Mouse (Mus musculus) lung, adult 18-20 months (tissue): ENCODE data around the gene Cdcp1.

ENCODE experiments used
- DNase-seq, 2 experiments: peaks; one replicate each; pipeline ENCODE4 v3.0.0; 2022; ENCODE audit warnings: mixed read lengths in 2 of 2

Gene Cdcp1

DNA sequence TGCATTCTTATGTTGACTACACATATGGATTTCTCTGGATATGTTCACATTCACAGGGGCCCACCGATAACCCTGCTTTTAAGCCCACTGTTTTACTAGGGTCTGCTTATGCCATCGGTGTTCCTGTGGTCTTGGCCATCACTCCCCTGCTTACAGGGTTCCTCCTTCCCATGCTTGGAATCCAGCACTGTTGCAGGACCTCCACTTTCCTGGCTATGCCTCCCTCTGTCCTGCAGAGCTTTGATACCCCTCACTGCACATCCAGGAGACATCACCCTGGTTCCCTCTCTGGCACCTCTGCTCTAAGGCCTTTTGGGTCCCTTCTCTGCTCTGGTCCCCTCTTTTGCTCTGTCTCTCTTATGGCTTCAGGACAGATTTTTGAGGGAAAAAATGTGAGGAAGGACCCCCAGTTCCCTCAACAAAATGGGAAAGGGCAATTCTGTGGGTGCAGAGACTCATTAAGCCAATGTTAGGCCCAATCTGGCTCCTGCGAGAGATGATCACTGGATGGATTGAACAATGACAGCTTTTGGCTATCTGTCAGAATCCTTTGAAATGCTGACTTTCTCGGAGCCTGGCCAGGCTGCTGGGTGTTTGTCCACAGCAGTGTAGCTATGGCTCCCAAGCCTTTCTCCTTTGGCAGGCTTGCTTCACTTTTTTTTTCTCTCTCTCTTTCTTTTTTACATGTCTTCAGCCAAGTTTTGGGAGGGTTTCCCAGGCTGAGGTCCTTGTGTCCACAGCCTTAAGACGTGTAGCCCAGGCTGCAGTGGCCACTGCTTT lies 65.4 kb downstream of the Cdcp1 start, which contains the start of gene Clec3b:
TSS of gene Clec3b (plus strand) at position 706 of the 780 bp plus-strand sequence.
- DNase-seq = peak; percentile 46

DNA sequence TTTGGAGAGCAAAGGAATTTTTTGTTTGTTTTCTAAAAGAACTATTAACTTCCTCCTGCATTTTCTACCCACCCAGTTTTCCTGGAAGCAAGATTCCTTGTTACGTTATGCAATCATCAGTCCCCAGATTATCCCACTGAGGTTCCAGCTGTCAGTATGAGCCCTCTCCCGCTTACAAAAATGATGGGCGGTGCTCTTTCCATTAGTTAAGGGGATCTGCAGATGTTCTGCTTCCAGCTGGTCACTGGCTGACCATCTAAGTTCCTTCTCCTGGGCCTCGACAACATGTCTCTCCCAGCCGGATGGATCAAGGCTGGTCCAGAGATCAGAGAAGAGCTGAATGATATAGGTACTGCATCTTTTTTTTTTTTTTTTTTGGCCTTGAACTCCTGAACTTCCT lies 67.4 kb downstream of the Cdcp1 start:
- DNase-seq = peak; percentile 28 to 40

DNA sequence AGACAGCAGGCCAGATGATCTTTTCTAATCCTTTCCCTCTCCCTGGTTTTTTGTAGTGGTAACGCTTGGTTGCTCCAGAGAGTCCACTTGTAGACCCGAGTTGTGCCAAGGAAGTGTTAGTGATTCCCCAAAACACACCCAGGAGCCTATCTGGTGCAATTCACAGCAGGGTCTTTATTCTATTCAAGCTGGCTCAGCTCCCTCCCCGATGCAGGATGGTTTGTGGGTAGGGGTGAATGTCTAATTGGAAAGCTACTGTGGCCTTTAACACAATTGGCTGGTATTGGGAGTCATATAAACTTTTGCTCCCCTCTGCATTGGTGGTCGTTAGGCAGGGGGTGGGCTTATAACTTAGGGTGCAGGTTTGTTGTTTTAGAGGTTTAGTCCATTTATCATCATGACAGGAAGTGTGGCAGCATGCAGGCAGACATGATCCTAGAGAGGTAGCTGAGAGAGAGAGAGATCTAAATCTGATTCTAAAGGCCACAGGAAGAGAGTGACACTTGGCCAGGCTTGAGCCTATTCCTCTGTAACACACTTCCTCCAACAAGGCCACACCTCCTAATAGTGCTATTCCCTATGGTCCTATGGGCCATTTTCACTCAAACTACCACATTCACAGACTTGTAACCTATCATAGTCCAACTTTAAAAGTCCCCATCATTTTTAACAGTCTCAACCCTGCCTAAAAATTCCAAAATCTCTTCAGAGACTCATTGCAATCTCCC lies 75.8 kb downstream of the Cdcp1 start:
- no peak for DNase-seq

DNA sequence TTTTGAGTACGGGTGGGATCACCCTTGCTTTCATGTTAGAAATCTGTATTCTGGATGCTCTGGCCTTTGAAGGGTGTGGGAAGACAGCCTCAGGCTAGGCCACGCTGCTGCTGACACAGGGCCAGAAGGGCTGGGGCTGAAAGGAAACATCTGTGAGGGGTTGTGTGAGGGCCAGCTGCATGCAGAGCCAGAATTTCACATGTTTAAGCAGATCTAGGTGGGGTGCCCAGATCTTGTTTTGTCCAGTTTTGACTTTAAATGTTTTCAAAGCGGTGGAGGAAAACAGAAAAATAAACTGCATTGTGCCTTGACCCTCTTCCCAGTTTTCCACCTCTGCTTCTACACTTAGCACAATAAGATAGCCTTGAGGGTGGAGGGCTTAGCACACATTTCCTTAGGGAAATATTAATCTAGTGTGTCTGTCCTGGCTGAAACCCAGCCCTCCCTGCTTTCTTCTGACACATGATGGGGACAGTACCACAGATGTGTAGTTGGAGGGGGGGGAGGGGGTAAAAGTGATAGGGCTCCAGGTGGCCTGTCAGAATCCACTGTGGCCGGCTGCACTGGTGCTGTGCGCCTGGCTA lies 76.9 kb downstream of the Cdcp1 start:
- DNase-seq = peak; percentile 62 to 69

DNA sequence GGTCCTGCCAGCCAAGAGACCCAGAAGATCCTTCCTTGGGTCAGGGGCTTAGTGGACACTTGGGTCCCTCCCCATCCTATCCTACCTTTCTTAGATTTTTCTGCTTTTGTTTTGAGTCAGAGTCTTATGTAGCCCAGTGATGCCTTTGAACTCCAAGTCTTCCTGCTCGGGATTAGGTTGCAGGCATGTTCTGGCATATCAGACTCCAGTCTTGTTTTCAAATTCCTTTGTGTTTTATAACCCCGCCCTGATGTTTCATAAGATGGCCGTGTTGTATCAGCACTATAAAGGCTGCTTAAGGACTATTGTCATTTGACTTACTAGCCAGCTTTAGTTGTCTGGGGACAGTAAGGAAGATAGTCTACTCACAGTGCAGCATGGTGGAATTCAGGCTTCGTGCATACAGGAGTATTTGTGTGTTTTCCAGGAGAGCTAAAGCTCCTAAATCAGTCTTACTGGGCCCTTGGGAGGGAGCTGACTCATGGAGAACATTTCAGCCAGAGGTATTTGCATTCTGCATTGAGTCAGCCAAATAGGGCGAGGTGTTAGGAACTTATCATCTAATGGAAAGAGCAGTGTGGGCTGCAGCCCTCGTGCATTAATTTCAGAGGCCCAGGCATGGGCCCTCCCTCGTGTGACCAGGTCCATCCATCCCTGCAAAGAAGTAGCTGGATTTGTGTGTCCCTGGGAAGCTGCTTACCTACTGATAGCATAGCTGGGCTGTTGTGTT lies 78.7 kb downstream of the Cdcp1 start:
- no peak for DNase-seq

DNA sequence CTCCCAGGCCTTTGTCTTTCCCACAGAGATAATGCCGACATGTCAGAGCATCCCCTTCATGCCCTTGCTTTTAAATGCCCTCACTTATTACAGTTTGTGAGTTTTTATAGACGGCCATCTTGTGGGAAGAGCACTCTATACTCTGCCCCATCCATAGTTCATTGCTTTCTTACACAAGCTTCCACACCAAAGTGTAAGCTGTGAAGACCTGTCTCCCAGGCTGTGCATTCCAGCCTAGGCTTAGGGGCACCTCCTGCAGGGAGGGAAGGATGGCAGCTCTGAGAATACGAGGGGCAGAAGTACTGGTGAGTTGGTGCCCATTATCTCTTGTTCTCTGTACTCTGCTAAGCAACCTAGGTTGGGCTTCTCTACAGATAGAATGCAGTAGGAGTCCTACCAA lies 82.8 kb downstream of the Cdcp1 start:
- no peak for DNase-seq

DNA sequence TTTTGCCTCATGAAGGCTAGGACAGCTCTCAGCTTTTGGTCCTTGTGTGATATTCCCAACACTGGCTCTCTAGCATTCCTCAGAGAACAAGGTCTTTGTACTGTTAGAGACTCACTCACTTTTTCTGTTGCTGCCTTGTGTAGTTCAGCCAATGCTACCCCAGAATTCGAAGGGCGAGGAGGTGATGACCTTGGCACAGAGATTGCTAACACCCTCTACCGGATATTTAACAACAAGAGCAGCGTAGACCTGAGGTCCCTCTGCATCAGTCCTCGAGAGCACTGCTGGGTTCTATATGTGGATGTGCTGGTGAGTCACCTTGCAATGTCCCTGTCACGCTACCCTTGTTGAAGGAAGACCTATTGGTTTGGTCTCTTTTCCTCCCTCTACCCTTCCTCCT lies 88.2 kb downstream of the Cdcp1 start:
- DNase-seq = no peak

DNA sequence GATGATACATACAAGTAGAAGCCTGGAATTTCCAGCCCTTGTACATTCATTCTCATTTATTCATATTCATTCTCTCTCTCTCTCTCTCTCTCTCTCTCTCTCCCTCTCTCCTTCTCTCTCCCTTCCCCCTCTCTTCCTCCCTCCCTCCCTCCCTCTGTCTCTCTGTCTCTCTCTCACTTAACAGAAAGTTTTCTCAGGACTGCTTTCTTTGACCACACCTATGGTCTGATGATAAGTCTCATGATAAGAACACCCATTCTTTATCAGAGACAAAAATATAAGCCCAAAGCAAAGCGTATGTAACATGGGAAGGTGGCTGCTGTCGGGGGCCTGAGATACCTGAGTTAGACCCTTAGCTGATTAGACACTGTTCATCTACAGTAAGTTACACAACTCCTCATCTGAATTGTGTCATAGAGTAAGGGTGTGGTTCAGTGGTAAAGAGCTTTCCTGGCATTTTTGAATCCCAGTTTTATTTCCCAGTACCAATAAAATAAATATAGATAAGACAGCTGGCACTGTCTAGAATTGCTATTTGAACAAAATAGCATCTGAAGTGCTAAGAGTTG lies 91.3 kb downstream of the Cdcp1 start:
- no peak for DNase-seq

DNA sequence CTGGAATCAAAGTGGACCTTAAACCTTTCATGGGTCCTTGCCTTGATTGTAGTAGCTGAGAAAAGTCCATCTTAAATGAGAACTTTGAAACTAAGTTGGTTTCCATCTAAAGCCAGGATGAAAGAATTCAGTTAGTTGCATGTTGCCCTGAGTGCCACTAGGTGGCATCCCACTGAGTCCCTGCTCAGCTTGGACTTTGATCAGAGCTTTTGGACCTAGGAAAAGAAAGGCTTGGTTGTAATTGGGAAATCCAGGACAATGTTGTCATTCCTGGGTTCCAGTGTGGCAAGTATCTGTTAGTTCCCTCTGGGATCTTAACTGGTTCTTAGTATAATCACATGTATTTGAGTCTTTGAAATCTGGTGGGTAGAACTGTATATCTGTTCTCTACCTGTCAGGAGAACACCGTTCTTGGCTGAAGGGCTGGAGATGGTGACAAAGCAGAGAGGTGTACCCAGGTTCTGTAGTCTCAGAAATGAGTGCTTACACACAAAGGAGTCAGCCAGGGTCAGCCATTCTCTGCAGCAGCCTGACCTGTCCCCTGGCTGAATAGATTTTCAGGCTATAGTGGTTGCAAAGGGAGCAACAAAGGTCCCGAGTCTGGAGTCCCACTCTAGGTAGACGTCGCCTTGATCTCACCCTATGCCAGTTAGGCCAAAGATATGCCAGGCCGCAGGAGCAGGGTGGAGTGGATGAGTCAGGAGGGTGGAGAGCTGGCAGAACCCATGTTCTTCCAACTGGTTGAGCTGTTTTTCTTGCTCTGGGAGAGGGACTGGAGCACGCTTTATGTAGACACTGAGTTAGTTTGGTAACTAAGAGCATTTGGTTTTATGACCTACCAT lies 92.0 kb downstream of the Cdcp1 start:
- DNase-seq = peak; percentile 60 to 64

DNA sequence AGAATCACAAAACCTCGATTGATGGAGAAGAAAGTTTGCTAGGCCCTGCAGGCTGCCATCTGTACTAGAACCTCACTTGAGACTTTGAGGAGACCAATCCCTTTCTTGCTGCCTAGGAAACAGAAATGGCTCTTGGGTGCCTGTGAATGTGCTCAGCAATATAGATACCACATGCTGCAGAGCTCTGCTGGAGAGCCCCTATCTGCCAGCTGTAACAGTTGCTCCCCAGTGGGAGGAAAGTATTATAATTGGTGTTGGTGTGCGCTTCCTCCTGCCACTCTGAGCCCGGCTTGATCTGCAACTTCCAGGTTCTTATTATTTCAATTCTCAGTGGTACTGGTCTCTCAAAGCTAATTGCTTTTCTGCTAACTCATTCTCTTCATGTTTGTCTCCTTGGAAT lies 92.8 kb downstream of the Cdcp1 start:
- DNase-seq = no peak
